Mouse (Mus musculus): ENCODE results near the gene Tagap. TPM values are rescaled to one million over a fixed set of nuclear protein-coding genes. Genes with fewer than 3 reads are reported as not detected.
"Not testable (repeated sequence)": the region's sequence is repeated elsewhere in the genome, so short reads cannot be mapped to it uniquely, and the experiment has no call there.

Tagap gene
- total RNA-seq, 2 experiments from 2014 or later = 4.8 to 6.0 TPM

DNA sequence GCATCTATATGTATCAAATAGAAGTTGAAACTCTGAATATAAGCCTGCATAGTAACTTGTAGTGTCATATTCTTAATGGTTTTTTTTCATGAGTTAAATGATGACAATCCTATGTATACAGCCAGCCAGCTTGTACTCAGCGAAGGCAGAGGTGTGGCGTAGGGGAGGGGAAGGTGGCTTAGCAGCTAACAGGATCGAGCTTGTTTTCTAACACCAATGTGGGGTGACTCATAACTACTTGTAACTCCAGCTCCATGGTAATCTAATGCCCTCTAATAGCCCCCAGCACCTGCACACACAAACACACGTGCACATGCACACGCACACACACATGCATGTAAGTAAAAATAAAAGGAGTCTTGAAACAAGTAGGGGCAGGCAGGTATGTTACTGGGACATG lies 42.7 kb downstream of the Tagap start:
- DNase-seq (ENCODE audit: low spot score in 2 of 2) = not testable (repeated sequence)

DNA sequence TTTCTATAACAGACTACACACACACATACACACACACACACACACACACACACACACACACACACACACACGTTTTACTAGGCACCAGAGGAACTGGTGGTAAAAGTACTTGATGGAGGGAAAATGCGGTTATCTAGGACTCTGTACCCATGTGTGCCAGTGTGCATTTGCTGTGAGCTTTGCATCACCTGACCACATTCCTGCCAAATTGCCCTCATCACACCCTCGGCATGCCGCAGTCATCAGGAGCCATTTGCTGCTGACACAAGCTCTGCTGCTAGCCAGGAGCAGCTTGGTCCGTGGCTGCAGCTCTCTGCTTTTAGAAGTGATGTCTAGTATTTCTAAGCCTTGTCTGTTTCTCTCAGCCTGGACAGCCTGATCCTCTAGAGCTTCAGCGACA lies 44.0 kb downstream of the Tagap start:
- DNase-seq (ENCODE audit: low spot score in 2 of 2) = not testable (repeated sequence)

GRCm38 (mm10) chr17:7983484-7983883 lies 57.7 kb downstream of the Tagap start:
- not testable (repeated sequence) for DNase-seq (ENCODE audit: low spot score in 2 of 2)

Other genes starting within 250 kb of the Tagap start
- 1 to 10 TPM; 8.7 to 9.4 TPM for gene Fndc1, start 98.7 kb upstream of the Tagap start, total RNA-seq (2021)
- 10 to 100 TPM; 44.3 to 45.8 TPM for gene Rsph3a, start 19.6 kb downstream of the Tagap start, total RNA-seq (2021)
- under 1 TPM; 0.13 to 0.22 TPM for gene Gm49673, start 221.8 kb downstream of the Tagap start, total RNA-seq (2021)
- gene Rnaset2a, start 222.1 kb downstream of the Tagap start, total RNA-seq (2021) = 1 to 10 TPM; 7.8 to 7.9 TPM
- 10 to 100 TPM; 12.7 to 13.0 TPM for gene Fgfr1op, start 239.5 kb downstream of the Tagap start, total RNA-seq (2021)

Data from layer of hippocampus, adult 18-20 months (tissue).